Mouse (Mus musculus): ENCODE data around the gene Kdm2b. TPM values are rescaled to one million over a fixed set of nuclear protein-coding genes. Genes with fewer than 3 reads are reported as not detected.
A peak's percentile ranks its signal among the peaks of the same experiment; 100 is the strongest.

The Kdm2b gene
- polyA plus RNA-seq, 1 experiment from 2014 or later, result 62.5 TPM

GRCm38 (mm10) chr5:122947534-122947933 lies 42.1 kb downstream of the Kdm2b start:
- Histone ChIP-seq H3K4me3 (replicated peaks; ENCODE audit: low read depth, low read length) (no peak overlapping the region), H3K27ac (no peak overlapping the region), H3K9me3 (replicated peaks; ENCODE audit: low read length) (no peaks in the 10 kb centered on the region), H3K4me1 (replicated peaks; ENCODE audit: insufficient read depth, low read length) (peaks cover 22% of the 10 kb centered on the region), H3K27me3 (ENCODE audit: insufficient read depth, low read length) (no peaks in the 10 kb centered on the region), H3K9ac (ENCODE audit: low read depth, low read length) (no peak overlapping the region), H3K4me2 (ENCODE audit: low read length) (no peak overlapping the region), H3K36me3 (ENCODE audit: insufficient read depth, low read length) (no peaks in the 10 kb centered on the region)
- WGBS, result 68% methylated on average over 12 of the region's 12 CpGs
- DNase-seq (ENCODE audit: low spot score) (no peak), ATAC-seq (replicated peaks; ENCODE audit: low FRiP score, low read depth) (no peak)
- TF ChIP-seq CTCF (IDR thresholded peaks at IDR 0.05; ENCODE audit: low read depth), result no peak

GRCm38 (mm10) chr5:122938676-122939075 lies 50.9 kb downstream of the Kdm2b start:
- ATAC-seq (replicated peaks; ENCODE audit: low FRiP score, low read depth) (no peak), DNase-seq (ENCODE audit: low spot score) (no peak)
- Histone ChIP-seq H3K27me3 (ENCODE audit: insufficient read depth, low read length) (no peaks in the 10 kb centered on the region), H3K4me2 (ENCODE audit: low read length) (no peak overlapping the region), H3K4me3 (replicated peaks; ENCODE audit: low read depth, low read length) (no peak overlapping the region), H3K4me1 (replicated peaks; ENCODE audit: insufficient read depth, low read length) (no peaks in the 10 kb centered on the region), H3K36me3 (ENCODE audit: insufficient read depth, low read length) (no peaks in the 10 kb centered on the region), H3K9me3 (replicated peaks; ENCODE audit: low read length) (no peaks in the 10 kb centered on the region), H3K9ac (ENCODE audit: low read depth, low read length) (no peak overlapping the region), H3K27ac (no peak overlapping the region)
- WGBS, result 86% methylated on average over 3 of the region's 3 CpGs
- no peak for TF ChIP-seq CTCF (IDR thresholded peaks at IDR 0.05; ENCODE audit: low read depth)

- Histone ChIP-seq H3K9me3 (replicated peaks; ENCODE audit: low read length) (no peaks in the 10 kb centered on the region), H3K4me2 (ENCODE audit: low read length) (no peak overlapping the region), H3K9ac (ENCODE audit: low read depth, low read length) (no peak overlapping the region), H3K4me3 (replicated peaks; ENCODE audit: low read depth, low read length) (no peak overlapping the region), H3K4me1 (replicated peaks; ENCODE audit: insufficient read depth, low read length) (no peaks in the 10 kb centered on the region), H3K27me3 (ENCODE audit: insufficient read depth, low read length) (no peaks in the 10 kb centered on the region), H3K27ac (no peak overlapping the region), H3K36me3 (ENCODE audit: insufficient read depth, low read length) (no peaks in the 10 kb centered on the region)
- ATAC-seq (replicated peaks; ENCODE audit: low FRiP score, low read depth) (no peak), DNase-seq (ENCODE audit: low spot score) (no peak)
- 80% methylated on average over 4 of the region's 4 CpGs for WGBS
- no peak for TF ChIP-seq CTCF (IDR thresholded peaks at IDR 0.05; ENCODE audit: low read depth)
Measured at GRCm38 (mm10) chr5:122937958-122938540, 51.6 kb downstream of the Kdm2b start.

GRCm38 (mm10) chr5:122937031-122937430 lies 52.6 kb downstream of the Kdm2b start:
- 84% methylated on average over 6 of the region's 6 CpGs for WGBS
- H3K4me1 ChIP-seq (replicated peaks; ENCODE audit: insufficient read depth, low read length), result no peaks in the 10 kb centered on the region
- no peak for TF ChIP-seq CTCF (IDR thresholded peaks at IDR 0.05; ENCODE audit: low read depth)
- no peaks in the 10 kb centered on the region for H3K27me3 ChIP-seq (ENCODE audit: insufficient read depth, low read length)
- H3K9me3 ChIP-seq (replicated peaks; ENCODE audit: low read length), result no peaks in the 10 kb centered on the region
- H3K9ac ChIP-seq (ENCODE audit: low read depth, low read length), result no peak overlapping the region
- no peak overlapping the region for H3K27ac ChIP-seq
- DNase-seq (ENCODE audit: low spot score), result no peak
- H3K36me3 ChIP-seq (ENCODE audit: insufficient read depth, low read length), result 0 out of 2 replicates have a peak, but pooled peaks cover 4% of the 10 kb centered on the region
- H3K4me3 ChIP-seq (replicated peaks; ENCODE audit: low read depth, low read length), result no peak overlapping the region
- ATAC-seq (replicated peaks; ENCODE audit: low FRiP score, low read depth), result no peak
- H3K4me2 ChIP-seq (ENCODE audit: low read length), result no peak overlapping the region

- no peak overlapping the region for H3K4me3 ChIP-seq (replicated peaks; ENCODE audit: low read depth, low read length)
- 92% methylated on average over 4 of the region's 4 CpGs for WGBS
- no peaks in the 10 kb centered on the region for H3K4me1 ChIP-seq (replicated peaks; ENCODE audit: insufficient read depth, low read length)
- no peak overlapping the region for H3K9ac ChIP-seq (ENCODE audit: low read depth, low read length)
- H3K4me2 ChIP-seq (ENCODE audit: low read length), result no peak overlapping the region
- DNase-seq (ENCODE audit: low spot score) (no peak), ATAC-seq (replicated peaks; ENCODE audit: low FRiP score, low read depth) (no peak)
- H3K36me3 ChIP-seq (ENCODE audit: insufficient read depth, low read length), result 0 out of 2 replicates have a peak, but pooled peaks cover 6% of the 10 kb centered on the region
- no peak overlapping the region for H3K27ac ChIP-seq
- peak; percentile 44 for TF ChIP-seq CTCF (IDR thresholded peaks at IDR 0.05; ENCODE audit: low read depth)
- H3K27me3 ChIP-seq (ENCODE audit: insufficient read depth, low read length), result no peaks in the 10 kb centered on the region
- H3K9me3 ChIP-seq (replicated peaks; ENCODE audit: low read length), result no peaks in the 10 kb centered on the region
Measured at GRCm38 (mm10) chr5:122935810-122936209, 53.8 kb downstream of the Kdm2b start.

- H3K27ac ChIP-seq, result no peak overlapping the region
- 0 out of 2 replicates have a peak, but pooled peaks cover 6% of the 10 kb centered on the region for H3K36me3 ChIP-seq (ENCODE audit: insufficient read depth, low read length)
- no peaks in the 10 kb centered on the region for H3K9me3 ChIP-seq (replicated peaks; ENCODE audit: low read length)
- DNase-seq (ENCODE audit: low spot score), result no peak
- no peaks in the 10 kb centered on the region for H3K27me3 ChIP-seq (ENCODE audit: insufficient read depth, low read length)
- ATAC-seq (replicated peaks; ENCODE audit: low FRiP score, low read depth), result no peak
- H3K4me2 ChIP-seq (ENCODE audit: low read length), result no peak overlapping the region
- TF ChIP-seq CTCF (IDR thresholded peaks at IDR 0.05; ENCODE audit: low read depth), result no peak
- H3K9ac ChIP-seq (ENCODE audit: low read depth, low read length), result no peak overlapping the region
- H3K4me1 ChIP-seq (replicated peaks; ENCODE audit: insufficient read depth, low read length), result 0 out of 2 replicates have a peak, but pooled peaks cover under 1% of the 10 kb centered on the region
- WGBS, result 62% methylated on average over 7 of the region's 7 CpGs
- no peak overlapping the region for H3K4me3 ChIP-seq (replicated peaks; ENCODE audit: low read depth, low read length)
Measured at GRCm38 (mm10) chr5:122930991-122931390, 58.6 kb downstream of the Kdm2b start.

GRCm38 (mm10) chr5:122928293-122928692 lies 61.3 kb downstream of the Kdm2b start:
- Histone ChIP-seq H3K27ac (no peak overlapping the region), H3K4me2 (ENCODE audit: low read length) (no peak overlapping the region), H3K9ac (ENCODE audit: low read depth, low read length) (no peak overlapping the region), H3K4me1 (replicated peaks; ENCODE audit: insufficient read depth, low read length) (0 out of 2 replicates have a peak, but pooled peaks cover 4% of the 10 kb centered on the region), H3K27me3 (ENCODE audit: insufficient read depth, low read length) (no peaks in the 10 kb centered on the region), H3K9me3 (replicated peaks; ENCODE audit: low read length) (no peaks in the 10 kb centered on the region), H3K36me3 (ENCODE audit: insufficient read depth, low read length) (0 out of 2 replicates have a peak, but pooled peaks cover 6% of the 10 kb centered on the region), H3K4me3 (replicated peaks; ENCODE audit: low read depth, low read length) (no peak overlapping the region)
- WGBS, result 71% methylated on average over 3 of the region's 3 CpGs
- TF ChIP-seq CTCF (IDR thresholded peaks at IDR 0.05; ENCODE audit: low read depth), result no peak
- DNase-seq (ENCODE audit: low spot score) (no peak), ATAC-seq (replicated peaks; ENCODE audit: low FRiP score, low read depth) (no peak)
